9 mouse cellular contexts compared by ENCODE assay signal in genomic region chr14:37355968-37356704, GRCm38 (mm10).
A peak's percentile ranks its signal among the peaks of the same experiment; 100 is the strongest.
DNase-seq lines count a peak whose midpoint lies in the region; ATAC-seq lines count a peak whose summit lies in the region.
"Had no signal": no experiment of that assay in that cellular context is flagged by ENCODE, and none has a peak within 500 bp of the region (broad histone marks: within the 10 kb centered on the region; RNA-seq: fewer than 3 reads in every experiment).

No protein-coding gene starts in this region.

- no peaks in the 10 kb centered on the region for H3K9me3 ChIP-seq in kidney, embryonic 15.5 days (replicated peaks)
- H3K9me3 ChIP-seq in limb, embryonic 11.5 days (ENCODE audit: control insufficient read depth, low read length), result no peaks in the 10 kb centered on the region
- H3K9me3 ChIP-seq in neural tube, embryonic 14.5 days (ENCODE audit: control insufficient read depth, low read length), result no peaks in the 10 kb centered on the region

- peak; percentile 8 to 35 for DNase-seq in spleen, adult 18-20 months
- no peak for DNase-seq in spleen, adult 12 weeks (ENCODE audit: low spot score)
- DNase-seq in cerebellum, postnatal 25 days, result peak; percentile 83 to 89
- peak; percentile 88 to 91 for DNase-seq in frontal cortex, postnatal 36 days (ENCODE audit: low spot score in 2 of 2)
- DNase-seq in limb, embryonic 11.5 days (ENCODE audit: low spot score), result peak; percentile 78
- DNase-seq in urinary bladder, postnatal 14 days (ENCODE audit: low spot score), result peak; percentile 63

- WGBS in kidney, embryonic 15.5 days, result 29% methylated on average over 9 of the region's 9 CpGs
- WGBS in limb, embryonic 11.5 days, result 46% methylated on average over 9 of the region's 9 CpGs
- WGBS in neural tube, embryonic 14.5 days, result 34% methylated on average over 9 of the region's 9 CpGs

- peak; percentile 79 for ATAC-seq in kidney, embryonic 15.5 days (replicated peaks; ENCODE audit: low FRiP score)
- no peak for ATAC-seq in limb, embryonic 11.5 days (ENCODE audit: insufficient number of reproducible peaks, low FRiP score, low TSS enrichment, low read depth)
- ATAC-seq in neural tube, embryonic 14.5 days (ENCODE audit: low read depth), result peak; percentile 92

- H3K4me2 ChIP-seq in kidney, embryonic 15.5 days, result peak overlapping the region; percentile 33; the same call in 1 of the 2 replicates
- no peak overlapping the region for H3K4me2 ChIP-seq in limb, embryonic 11.5 days (ENCODE audit: low read depth, severe bottlenecking)
- no peak overlapping the region for H3K4me2 ChIP-seq in neural tube, embryonic 14.5 days (ENCODE audit: low read depth, low read length)

- H3K27me3 ChIP-seq in kidney, embryonic 15.5 days, result no peaks in the 10 kb centered on the region
- no peaks in the 10 kb centered on the region for H3K27me3 ChIP-seq in limb, embryonic 11.5 days (ENCODE audit: control insufficient read depth, insufficient read depth, low read length)
- no peaks in the 10 kb centered on the region for H3K27me3 ChIP-seq in neural tube, embryonic 14.5 days (ENCODE audit: control insufficient read depth, insufficient read depth, low read length)
- H3K27me3 ChIP-seq: megakaryocyte, embryonic 14.5 days had no signal

- H3K27ac ChIP-seq in kidney, embryonic 15.5 days, result no peak overlapping the region
- no peak overlapping the region for H3K27ac ChIP-seq in limb, embryonic 11.5 days (replicated peaks; ENCODE audit: low read depth, low read length)
- H3K27ac ChIP-seq in neural tube, embryonic 14.5 days (ENCODE audit: low read depth, low read length), result no peak overlapping the region

- H3K36me3 ChIP-seq in kidney, embryonic 15.5 days, result no peaks in the 10 kb centered on the region
- no peaks in the 10 kb centered on the region for H3K36me3 ChIP-seq in limb, embryonic 11.5 days (ENCODE audit: control insufficient read depth, insufficient read depth, low read length)
- H3K36me3 ChIP-seq in neural tube, embryonic 14.5 days (ENCODE audit: control insufficient read depth, insufficient read depth, low read length), result no peaks in the 10 kb centered on the region

- 0 out of 2 replicates have a peak, but pooled peaks cover 4% of the 10 kb centered on the region for H3K4me1 ChIP-seq in kidney, embryonic 15.5 days
- H3K4me1 ChIP-seq in limb, embryonic 11.5 days (ENCODE audit: control insufficient read depth, insufficient read depth, low read length), result no peaks in the 10 kb centered on the region
- H3K4me1 ChIP-seq in neural tube, embryonic 14.5 days (ENCODE audit: control insufficient read depth, insufficient read depth, low read length), result no peaks in the 10 kb centered on the region
- H3K4me1 ChIP-seq: megakaryocyte, embryonic 14.5 days had no signal

- no peak overlapping the region for H3K4me3 ChIP-seq in kidney, embryonic 15.5 days (replicated peaks)
- no peak overlapping the region for H3K4me3 ChIP-seq in limb, embryonic 11.5 days (ENCODE audit: low read depth, low read length)
- no peak overlapping the region for H3K4me3 ChIP-seq in neural tube, embryonic 14.5 days (ENCODE audit: low read depth, low read length)
- H3K4me3 ChIP-seq: megakaryocyte, embryonic 14.5 days had no signal

- no peak overlapping the region for H3K9ac ChIP-seq in kidney, embryonic 15.5 days
- no peak overlapping the region for H3K9ac ChIP-seq in limb, embryonic 11.5 days (ENCODE audit: low read length)
- no peak overlapping the region for H3K9ac ChIP-seq in neural tube, embryonic 14.5 days (replicated peaks; ENCODE audit: low read depth, low read length)
